ENCODE assay signal across 7 mouse cellular contexts in genomic region chr7:98522576-98522975, GRCm38 (mm10). TPM values are rescaled to one million over a fixed set of nuclear protein-coding genes. Genes with fewer than 3 reads are reported as not detected.
DNase-seq lines count a peak whose midpoint lies in the region; ATAC-seq and TF ChIP-seq lines count a peak whose summit lies in the region.

No protein-coding gene starts in this region.

- H3K4me3 ChIP-seq in thymus, adult 2 months (ENCODE audit: control insufficient read depth, insufficient read depth, low read length) = no peak overlapping the region
- H3K4me3 ChIP-seq in heart, embryonic 16.5 days (ENCODE audit: low read length) = no peak overlapping the region
- no peak overlapping the region for H3K4me3 ChIP-seq in lung, postnatal 0 days (ENCODE audit: low read depth, low read length)
- H3K4me3 ChIP-seq in forebrain, embryonic 16.5 days (replicated peaks; ENCODE audit: low read length) = no peak overlapping the region

- TF ChIP-seq POLR2A in thymus, adult 2 months (IDR thresholded peaks at IDR 0.05; ENCODE audit: control insufficient read depth, extremely low read depth, insufficient read depth, low read length, poor library complexity) = no peak

- ATAC-seq in heart, embryonic 16.5 days (replicated peaks; ENCODE audit: extremely low read depth, insufficient read depth, low FRiP score) = 0 out of 2 replicates have a peak, but pooled peaks have one; percentile 5
- ATAC-seq in lung, postnatal 0 days = peak; percentile 18
- ATAC-seq in forebrain, embryonic 16.5 days = no peak; the same call in 1 of the 2 replicates

- peak overlapping the region; percentile 20; the same call in 1 of the 2 replicates for H3K27ac ChIP-seq in thymus, adult 2 months (ENCODE audit: control insufficient read depth, insufficient read depth, low read length)
- H3K27ac ChIP-seq in heart, embryonic 16.5 days (ENCODE audit: low read length) = peak overlapping the region; percentile 28
- H3K27ac ChIP-seq in lung, postnatal 0 days (ENCODE audit: low read length) = peak overlapping the region; percentile 65
- H3K27ac ChIP-seq in forebrain, embryonic 16.5 days (ENCODE audit: low read length) = no peak overlapping the region

- H3K4me1 ChIP-seq in thymus, adult 2 months (replicated peaks; ENCODE audit: control insufficient read depth, insufficient read depth, low read length) = peaks cover 40% of the 10 kb centered on the region
- peaks cover 29% of the 10 kb centered on the region for H3K4me1 ChIP-seq in heart, embryonic 16.5 days (ENCODE audit: control insufficient read depth, insufficient read depth, low read length)
- H3K4me1 ChIP-seq in lung, postnatal 0 days (ENCODE audit: insufficient read depth, low read depth, low read length) = peaks cover 9% of the 10 kb centered on the region; the same call in 1 of the 2 replicates
- H3K4me1 ChIP-seq in forebrain, embryonic 16.5 days (replicated peaks; ENCODE audit: control insufficient read depth, insufficient read depth, low read length) = peaks cover 19% of the 10 kb centered on the region

- no peaks in the 10 kb centered on the region for H3K36me3 ChIP-seq in thymus, adult 2 months (ENCODE audit: control insufficient read depth, insufficient read depth, low read length)
- no peaks in the 10 kb centered on the region for H3K36me3 ChIP-seq in heart, embryonic 16.5 days (ENCODE audit: control insufficient read depth, insufficient read depth)
- no peaks in the 10 kb centered on the region for H3K36me3 ChIP-seq in lung, postnatal 0 days (ENCODE audit: insufficient read depth, low read length)
- no peaks in the 10 kb centered on the region for H3K36me3 ChIP-seq in forebrain, embryonic 16.5 days (ENCODE audit: control insufficient read depth, insufficient read depth)

- DNase-seq in thymus, adult 2 months = no peak
- no peak for DNase-seq in thymus, adult 18-20 months
- peak; percentile 11 for DNase-seq in lung, postnatal 0 days (ENCODE audit: low spot score)
- no peak for DNase-seq in layer of hippocampus, adult 9-10 months (ENCODE audit: low spot score)
- no peak for DNase-seq in spleen, postnatal 10 days (ENCODE audit: low spot score in 2 of 2)

- 31% methylated on average over 5 of the region's 5 CpGs for WGBS in thymus, adult 2 months
- 59% methylated on average over 5 of the region's 5 CpGs for WGBS in heart, embryonic 16.5 days
- 61% methylated on average over 5 of the region's 5 CpGs for WGBS in lung, postnatal 0 days
- WGBS in forebrain, embryonic 16.5 days = 71% methylated on average over 5 of the region's 5 CpGs

- TF ChIP-seq CTCF in thymus, adult 2 months (IDR thresholded peaks at IDR 0.05; ENCODE audit: borderline replicate concordance, control insufficient read depth, extremely low read depth, insufficient read depth, low read length, poor library complexity) = no peak
- no peak for TF ChIP-seq CTCF in lung, postnatal 0 days (IDR thresholded peaks at IDR 0.05)

- no peak overlapping the region for H3K4me2 ChIP-seq in heart, embryonic 16.5 days (ENCODE audit: low read depth, low read length)
- H3K4me2 ChIP-seq in lung, postnatal 0 days (replicated peaks; ENCODE audit: low read depth, low read length) = no peak overlapping the region
- no peak overlapping the region for H3K4me2 ChIP-seq in forebrain, embryonic 16.5 days (ENCODE audit: low read length)

- H3K27me3 ChIP-seq in thymus, adult 2 months (ENCODE audit: control insufficient read depth, insufficient read depth, low read length) = no peaks in the 10 kb centered on the region
- no peaks in the 10 kb centered on the region for H3K27me3 ChIP-seq in heart, embryonic 16.5 days (ENCODE audit: control insufficient read depth, insufficient read depth, low read length)
- no peaks in the 10 kb centered on the region for H3K27me3 ChIP-seq in lung, postnatal 0 days (replicated peaks; ENCODE audit: insufficient read depth, low read length)
- no peaks in the 10 kb centered on the region for H3K27me3 ChIP-seq in forebrain, embryonic 16.5 days (replicated peaks; ENCODE audit: control insufficient read depth, insufficient read depth, low read length)

- peak; percentile 38 for TF ChIP-seq EP300 in lung, postnatal 0 days (IDR thresholded peaks at IDR 0.05)

- H3K9ac ChIP-seq in heart, embryonic 16.5 days (ENCODE audit: low read length) = no peak overlapping the region
- no peak overlapping the region for H3K9ac ChIP-seq in lung, postnatal 0 days (replicated peaks; ENCODE audit: low read depth)
- no peak overlapping the region for H3K9ac ChIP-seq in forebrain, embryonic 16.5 days (replicated peaks; ENCODE audit: low read depth, low read length)

- H3K9me3 ChIP-seq in heart, embryonic 16.5 days (replicated peaks; ENCODE audit: control insufficient read depth, low read length) = no peaks in the 10 kb centered on the region
- no peaks in the 10 kb centered on the region for H3K9me3 ChIP-seq in lung, postnatal 0 days (ENCODE audit: low read length)
- H3K9me3 ChIP-seq in forebrain, embryonic 16.5 days (ENCODE audit: control insufficient read depth, low read length) = no peaks in the 10 kb centered on the region

RNA-seq across cellular contexts. Expression of gene Lrrc32, which starts 33.5 kb away (rescaled TPM):
- 6.2 and 7.2 TPM in 2 replicates for polyA plus RNA-seq in thymus, adult 2 months (2012; rRNA removed)
- 7.7 and 8.3 TPM in 2 replicates for polyA plus RNA-seq in heart, embryonic 16.5 days (2015; fragmentation: Nextera tagmentation; extraction: Ambion mirVana)
- 5.7 and 6.4 TPM in 2 replicates for polyA plus RNA-seq in lung, postnatal 0 days (2015; fragmentation: Nextera tagmentation; extraction: Ambion mirVana)
- polyA plus RNA-seq in forebrain, embryonic 16.5 days (2015; fragmentation: Nextera tagmentation; extraction: Ambion mirVana) = 2.6 and 2.8 TPM in 2 replicates
